Mouse (Mus musculus): Measurements from ENCODE around the gene Tmem179b. TPM values are rescaled to one million over a fixed set of nuclear protein-coding genes. Genes with fewer than 3 reads are reported as not detected.

Gene Tmem179b
- polyA plus RNA-seq, 1 experiment: 31.6 TPM

GRCm38 (mm10) chr19:8802130-8802821 lies 28.0 kb upstream of the Tmem179b start, which contains the start of gene Zbtb3:
Zbtb3 (plus strand) TSS chr19:8802555.
- H3K4me3 ChIP-seq: peak within 1 kb of the TSS; percentile 50
- H3K4me2 ChIP-seq (ENCODE audit: low read depth): peak within 1 kb of the TSS; percentile 90
- H3K36me3 ChIP-seq (ENCODE audit: control insufficient read depth, insufficient read depth): peaks cover 9% of the 10 kb centered on the region
- TF ChIP-seq MAX (IDR thresholded peaks at IDR 0.05; ENCODE audit: low read depth) (no peak), SRF (IDR thresholded peaks at IDR 0.05; ENCODE audit: control insufficient read depth, insufficient read length, low read depth) (peak; percentile 72), POLR2AphosphoS2 (IDR thresholded peaks at IDR 0.05; ENCODE audit: insufficient read length, low read depth) (peak; percentile 37), POLR2A (IDR thresholded peaks at IDR 0.05; ENCODE audit: insufficient read length, low read depth) (peak; percentile 54), REST (IDR thresholded peaks at IDR 0.05; ENCODE audit: insufficient read depth, insufficient read length) (no peak), E2F4 (IDR thresholded peaks at IDR 0.05; ENCODE audit: insufficient read depth) (peak; percentile 46)
- no peak within 1 kb of the TSS for H3ac ChIP-seq (ENCODE audit: control insufficient read depth, insufficient read length)
- H3K79me2 ChIP-seq (ENCODE audit: control insufficient read depth, insufficient read depth): peaks cover 11% of the 10 kb centered on the region
- no peaks in the 10 kb centered on the region for H3K27me3 ChIP-seq (ENCODE audit: control insufficient read depth, insufficient read depth, insufficient read length)

GRCm38 (mm10) chr19:8798947-8799315 lies 24.7 kb upstream of the Tmem179b start:
- Histone ChIP-seq H3ac (ENCODE audit: control insufficient read depth, insufficient read length) (no peak overlapping the region), H3K79me2 (ENCODE audit: control insufficient read depth, insufficient read depth) (peaks cover 23% of the 10 kb centered on the region), H3K4me2 (ENCODE audit: low read depth) (peak overlapping the region; percentile 80), H3K36me3 (ENCODE audit: control insufficient read depth, insufficient read depth) (peaks cover 11% of the 10 kb centered on the region), H3K4me3 (peak overlapping the region; percentile 75), H3K27me3 (ENCODE audit: control insufficient read depth, insufficient read depth, insufficient read length) (no peaks in the 10 kb centered on the region)
- no peak for TF ChIP-seq E2F4 (IDR thresholded peaks at IDR 0.05; ENCODE audit: insufficient read depth)

- Histone ChIP-seq H3K79me2 (ENCODE audit: control insufficient read depth, insufficient read depth) (peaks cover 23% of the 10 kb centered on the region), H3K27me3 (ENCODE audit: control insufficient read depth, insufficient read depth, insufficient read length) (no peaks in the 10 kb centered on the region), H3K4me3 (peak within 1 kb of the TSS; percentile 75), H3K36me3 (ENCODE audit: control insufficient read depth, insufficient read depth) (peaks cover 16% of the 10 kb centered on the region), H3ac (ENCODE audit: control insufficient read depth, insufficient read length) (peak within 1 kb of the TSS; percentile 23), H3K4me2 (ENCODE audit: low read depth) (peak within 1 kb of the TSS; percentile 80)
- TF ChIP-seq SRF (IDR thresholded peaks at IDR 0.05; ENCODE audit: control insufficient read depth, insufficient read length, low read depth): no peak
- TF ChIP-seq E2F4 (IDR thresholded peaks at IDR 0.05; ENCODE audit: insufficient read depth): no peak
- TF ChIP-seq CEBPB (IDR thresholded peaks at IDR 0.05; ENCODE audit: insufficient read depth, poor library complexity, severe bottlenecking): no peak
- no peak for TF ChIP-seq REST (IDR thresholded peaks at IDR 0.05; ENCODE audit: insufficient read depth, insufficient read length)
- peak; percentile 63 for TF ChIP-seq POLR2AphosphoS2 (IDR thresholded peaks at IDR 0.05; ENCODE audit: insufficient read length, low read depth)
- TF ChIP-seq POLR2A (IDR thresholded peaks at IDR 0.05; ENCODE audit: insufficient read length, low read depth): peak; percentile 74
- peak; percentile 7 for TF ChIP-seq USF1 (IDR thresholded peaks at IDR 0.05; ENCODE audit: low read depth)
Observed at GRCm38 (mm10) chr19:8798264-8798946, 24.1 kb upstream of the Tmem179b start, which contains the start of gene Polr2g. Polr2g (minus strand) TSS chr19:8798577.

- Histone ChIP-seq H3K79me2 (ENCODE audit: control insufficient read depth, insufficient read depth) (no peaks in the 10 kb centered on the region), H3K4me3 (no peak overlapping the region), H3K4me2 (ENCODE audit: low read depth) (no peak overlapping the region), H3K36me3 (ENCODE audit: control insufficient read depth, insufficient read depth) (peaks cover 22% of the 10 kb centered on the region), H3ac (ENCODE audit: control insufficient read depth, insufficient read length) (no peak overlapping the region), H3K27me3 (ENCODE audit: control insufficient read depth, insufficient read depth, insufficient read length) (no peaks in the 10 kb centered on the region)
- TF ChIP-seq USF1 (IDR thresholded peaks at IDR 0.05; ENCODE audit: low read depth) (no peak), MAX (IDR thresholded peaks at IDR 0.05; ENCODE audit: low read depth) (no peak), POLR2AphosphoS2 (IDR thresholded peaks at IDR 0.05; ENCODE audit: insufficient read length, low read depth) (no peak), TCF3 (IDR thresholded peaks at IDR 0.05; ENCODE audit: insufficient read length, low read depth) (no peak), MYOD1 (IDR thresholded peaks at IDR 0.05; ENCODE audit: control insufficient read depth in 1 of 3, insufficient read length in 2 of 3, low read depth in 2 of 3) (no peak), TCF12 (IDR thresholded peaks at IDR 0.05; ENCODE audit: insufficient read depth, poor library complexity, severe bottlenecking) (no peak), SRF (IDR thresholded peaks at IDR 0.05; ENCODE audit: control insufficient read depth, insufficient read length, low read depth) (no peak), REST (IDR thresholded peaks at IDR 0.05; ENCODE audit: insufficient read depth, insufficient read length) (no peak), MYOG (IDR thresholded peaks at IDR 0.05; ENCODE audit: control insufficient read depth in 1 of 3, insufficient read depth in 1 of 3, insufficient read length in 2 of 3, low read depth in 2 of 3) (no peak), POLR2A (IDR thresholded peaks at IDR 0.05; ENCODE audit: insufficient read length, low read depth) (no peak), E2F4 (IDR thresholded peaks at IDR 0.05; ENCODE audit: insufficient read depth) (no peak), CEBPB (IDR thresholded peaks at IDR 0.05; ENCODE audit: insufficient read depth, poor library complexity, severe bottlenecking) (no peak)
Observed at GRCm38 (mm10) chr19:8790171-8790570, 15.9 kb upstream of the Tmem179b start.

GRCm38 (mm10) chr19:8789171-8789570 lies 14.9 kb upstream of the Tmem179b start:
- TF ChIP-seq POLR2A (IDR thresholded peaks at IDR 0.05; ENCODE audit: insufficient read length, low read depth) (no peak), CEBPB (IDR thresholded peaks at IDR 0.05; ENCODE audit: insufficient read depth, poor library complexity, severe bottlenecking) (no peak)
- H3K4me2 ChIP-seq (ENCODE audit: low read depth): no peak overlapping the region
- H3K36me3 ChIP-seq (ENCODE audit: control insufficient read depth, insufficient read depth): peaks cover 14% of the 10 kb centered on the region
- H3K27me3 ChIP-seq (ENCODE audit: control insufficient read depth, insufficient read depth, insufficient read length): no peaks in the 10 kb centered on the region
- no peak overlapping the region for H3ac ChIP-seq (ENCODE audit: control insufficient read depth, insufficient read length)
- H3K79me2 ChIP-seq (ENCODE audit: control insufficient read depth, insufficient read depth): no peaks in the 10 kb centered on the region
- H3K4me3 ChIP-seq: no peak overlapping the region

All from myocyte (in vitro differentiated cells).